Mouse (Mus musculus) kidney, adult 2 months (tissue): Measurements from ENCODE around the gene Mecom.

ENCODE experiments used
- CTCF ChIP-seq: fragments of 200-500 bp; conservative IDR thresholded peaks from 2 replicates; pipeline ENCODE4 v1.5.1; 2011; ENCODE audit warnings: low read depth, mild to moderate bottlenecking, control low read depth, low read length, moderate library complexity, mixed read lengths; ENCODE audit not compliant: insufficient read depth, insufficient read length
- POLR2A ChIP-seq: fragments of 200-500 bp; IDR thresholded peaks from one replicate; pipeline ENCODE4 v1.6.1; 2011; ENCODE audit warnings: low read depth, low read length, control low read depth

DNA sequence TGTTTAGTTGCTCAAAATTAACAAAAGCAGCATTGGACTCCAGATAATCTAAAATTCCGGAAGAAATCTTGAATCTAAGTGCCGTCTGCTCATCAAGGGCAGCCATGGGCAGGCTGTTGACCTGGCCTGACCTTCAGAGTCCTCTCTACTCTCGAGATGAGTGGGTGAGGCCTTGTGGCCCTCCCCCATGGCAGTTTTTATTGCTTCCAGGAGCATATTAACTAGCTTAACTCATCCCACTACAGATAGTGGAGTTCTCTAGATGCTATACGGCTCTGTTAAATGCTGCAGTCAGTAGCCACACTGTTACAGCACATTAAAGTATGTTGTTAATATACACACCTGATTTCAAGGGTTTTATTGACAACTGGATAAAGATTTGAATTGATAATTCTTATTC lies 333.2 kb downstream of the Mecom start:
- TF ChIP-seq CTCF (no peak), POLR2A (no peak)
